Mouse (Mus musculus): ENCODE results near the gene Hmga1b. TPM values are rescaled to one million over a fixed set of nuclear protein-coding genes. Genes with fewer than 3 reads are reported as not detected.

Gene Hmga1b
- polyA plus RNA-seq, 1 experiment, result 0.55 TPM

- 79% methylated on average over 7 of the region's 7 CpGs for WGBS
- DNase-seq, result no peak
- Histone ChIP-seq H3K27ac (ENCODE audit: insufficient read depth, low read depth, low read length) (no peak overlapping the region), H3K36me3 (ENCODE audit: control insufficient read depth, insufficient read depth, low read length) (no peaks in the 10 kb centered on the region), H3K4me1 (ENCODE audit: control insufficient read depth, insufficient read depth, low read length) (0 out of 2 replicates have a peak, but pooled peaks cover under 1% of the 10 kb centered on the region), H3K4me3 (ENCODE audit: insufficient read depth, low read depth, low read length) (no peak overlapping the region), H3K27me3 (replicated peaks; ENCODE audit: control insufficient read depth, insufficient read depth, low read length) (no peaks in the 10 kb centered on the region)
- TF ChIP-seq POLR2A (IDR thresholded peaks at IDR 0.05; ENCODE audit: low read depth, low read length), result no peak
- TF ChIP-seq CTCF (conservative IDR thresholded peaks at IDR 0.05; ENCODE audit: insufficient read depth, insufficient read length, low read depth, low read length), result no peak
Observed at GRCm38 (mm10) chr11:120805375-120806298, 43.0 kb downstream of the Hmga1b start.

- H3K4me1 ChIP-seq (ENCODE audit: control insufficient read depth, insufficient read depth, low read length), result no peaks in the 10 kb centered on the region
- no peaks in the 10 kb centered on the region for H3K27me3 ChIP-seq (replicated peaks; ENCODE audit: control insufficient read depth, insufficient read depth, low read length)
- no peak overlapping the region for H3K27ac ChIP-seq (ENCODE audit: insufficient read depth, low read depth, low read length)
- no peak for DNase-seq
- H3K4me3 ChIP-seq (ENCODE audit: insufficient read depth, low read depth, low read length), result no peak overlapping the region
- WGBS, result 94% methylated on average over 12 of the region's 12 CpGs
- no peaks in the 10 kb centered on the region; the same call in 1 of the 2 replicates for H3K36me3 ChIP-seq (ENCODE audit: control insufficient read depth, insufficient read depth, low read length)
- no peak for TF ChIP-seq POLR2A (IDR thresholded peaks at IDR 0.05; ENCODE audit: low read depth, low read length)
- TF ChIP-seq CTCF (conservative IDR thresholded peaks at IDR 0.05; ENCODE audit: insufficient read depth, insufficient read length, low read depth, low read length), result no peak
Observed at GRCm38 (mm10) chr11:120808010-120808409, 45.4 kb downstream of the Hmga1b start.

- Histone ChIP-seq H3K4me3 (ENCODE audit: insufficient read depth, low read depth, low read length) (no peak overlapping the region), H3K27me3 (replicated peaks; ENCODE audit: control insufficient read depth, insufficient read depth, low read length) (no peaks in the 10 kb centered on the region), H3K36me3 (ENCODE audit: control insufficient read depth, insufficient read depth, low read length) (no peaks in the 10 kb centered on the region; the same call in none of the 2 replicates), H3K27ac (ENCODE audit: insufficient read depth, low read depth, low read length) (no peak overlapping the region), H3K4me1 (ENCODE audit: control insufficient read depth, insufficient read depth, low read length) (no peaks in the 10 kb centered on the region)
- TF ChIP-seq CTCF (conservative IDR thresholded peaks at IDR 0.05; ENCODE audit: insufficient read depth, insufficient read length, low read depth, low read length) (no peak), POLR2A (IDR thresholded peaks at IDR 0.05; ENCODE audit: low read depth, low read length) (no peak)
- 94% methylated on average over 16 of the region's 16 CpGs for WGBS
- no peak for DNase-seq
Observed at GRCm38 (mm10) chr11:120812068-120812467, 49.5 kb downstream of the Hmga1b start.

Other genes with a start within 250 kb of the Hmga1b start
- gene Gcgr, start 232.1 kb upstream of the Hmga1b start, polyA plus RNA-seq (2012; rRNA removed), result 52.8 and 77.3 TPM in 2 replicates
- 129 and 131 TPM in 2 replicates for gene Mcrip1, start 213.1 kb upstream of the Hmga1b start, polyA plus RNA-seq (2012; rRNA removed)
- 9.5 TPM in 1 of 2 replicates, not detected in the other for gene Ppp1r27, start 211.7 kb upstream of the Hmga1b start, polyA plus RNA-seq (2012; rRNA removed)
- 323 and 342 TPM in 2 replicates for gene P4hb, start 189.5 kb upstream of the Hmga1b start, polyA plus RNA-seq (2012; rRNA removed)
- gene Arhgdia, start 181.2 kb upstream of the Hmga1b start, polyA plus RNA-seq (2012; rRNA removed), result 543 and 613 TPM in 2 replicates
- gene Alyref, start 164.4 kb upstream of the Hmga1b start, polyA plus RNA-seq (2012; rRNA removed), result 18.8 and 29.0 TPM in 2 replicates
- 137 and 143 TPM in 2 replicates for gene Anapc11, start 164.4 kb upstream of the Hmga1b start, polyA plus RNA-seq (2012; rRNA removed)
- gene Npb, start 154.3 kb upstream of the Hmga1b start, polyA plus RNA-seq (2012; rRNA removed), result 7.7 and 12.9 TPM in 2 replicates
- 432 and 566 TPM in 2 replicates for gene Pcyt2, start 144.9 kb upstream of the Hmga1b start, polyA plus RNA-seq (2012; rRNA removed)
- gene Sirt7, start 137.6 kb upstream of the Hmga1b start, polyA plus RNA-seq (2012; rRNA removed), result 72.2 and 76.8 TPM in 2 replicates
- gene Mafg, start 129.2 kb upstream of the Hmga1b start, polyA plus RNA-seq (2012; rRNA removed), result 62.2 and 66.1 TPM in 2 replicates
- 1.0 and 1.5 TPM in 2 replicates for gene Pycr1, start 119.0 kb upstream of the Hmga1b start, polyA plus RNA-seq (2012; rRNA removed)
- gene Myadml2, start 114.6 kb upstream of the Hmga1b start, polyA plus RNA-seq (2012; rRNA removed), result 0.27 and 1.0 TPM in 2 replicates
- gene Notum, start 101.6 kb upstream of the Hmga1b start, polyA plus RNA-seq (2012; rRNA removed), result 25.5 and 26.1 TPM in 2 replicates
- gene Aspscr1, start 89.8 kb upstream of the Hmga1b start, polyA plus RNA-seq (2012; rRNA removed), result 105 and 106 TPM in 2 replicates
- 157 and 166 TPM in 2 replicates for gene Cenpx, start 49.1 kb upstream of the Hmga1b start, polyA plus RNA-seq (2012; rRNA removed)
- 17.5 and 19.5 TPM in 2 replicates for gene Lrrc45, start 48.9 kb upstream of the Hmga1b start, polyA plus RNA-seq (2012; rRNA removed)
- gene Rac3, start 41.3 kb upstream of the Hmga1b start, polyA plus RNA-seq (2012; rRNA removed), result 14.5 and 17.0 TPM in 2 replicates
- 910 and 990 TPM in 2 replicates for gene Dcxr, start 35.5 kb upstream of the Hmga1b start, polyA plus RNA-seq (2012; rRNA removed)
- gene Cbr2, start 30.7 kb upstream of the Hmga1b start, polyA plus RNA-seq (2012; rRNA removed), result 31.3 and 45.3 TPM in 2 replicates
- gene Rfng, start 21.4 kb downstream of the Hmga1b start, polyA plus RNA-seq (2012; rRNA removed), result 69.0 and 80.5 TPM in 2 replicates
- 173 and 175 TPM in 2 replicates for gene Gps1, start 21.5 kb downstream of the Hmga1b start, polyA plus RNA-seq (2012; rRNA removed)
- gene Dus1l, start 33.6 kb downstream of the Hmga1b start, polyA plus RNA-seq (2012; rRNA removed), result 42.3 and 42.6 TPM in 2 replicates
- gene Fasn, start 61.8 kb downstream of the Hmga1b start, polyA plus RNA-seq (2012; rRNA removed), result 936 and 1,244 TPM in 2 replicates
- gene Ccdc57, start 170.1 kb downstream of the Hmga1b start, polyA plus RNA-seq (2012; rRNA removed), result 2.9 and 3.5 TPM in 2 replicates
- 2.0 and 2.9 TPM in 2 replicates for gene Slc16a3, start 185.7 kb downstream of the Hmga1b start, polyA plus RNA-seq (2012; rRNA removed)
- gene Csnk1d, start 228.5 kb downstream of the Hmga1b start, polyA plus RNA-seq (2012; rRNA removed), result 63.3 and 71.0 TPM in 2 replicates